In the genomic region with DNA sequence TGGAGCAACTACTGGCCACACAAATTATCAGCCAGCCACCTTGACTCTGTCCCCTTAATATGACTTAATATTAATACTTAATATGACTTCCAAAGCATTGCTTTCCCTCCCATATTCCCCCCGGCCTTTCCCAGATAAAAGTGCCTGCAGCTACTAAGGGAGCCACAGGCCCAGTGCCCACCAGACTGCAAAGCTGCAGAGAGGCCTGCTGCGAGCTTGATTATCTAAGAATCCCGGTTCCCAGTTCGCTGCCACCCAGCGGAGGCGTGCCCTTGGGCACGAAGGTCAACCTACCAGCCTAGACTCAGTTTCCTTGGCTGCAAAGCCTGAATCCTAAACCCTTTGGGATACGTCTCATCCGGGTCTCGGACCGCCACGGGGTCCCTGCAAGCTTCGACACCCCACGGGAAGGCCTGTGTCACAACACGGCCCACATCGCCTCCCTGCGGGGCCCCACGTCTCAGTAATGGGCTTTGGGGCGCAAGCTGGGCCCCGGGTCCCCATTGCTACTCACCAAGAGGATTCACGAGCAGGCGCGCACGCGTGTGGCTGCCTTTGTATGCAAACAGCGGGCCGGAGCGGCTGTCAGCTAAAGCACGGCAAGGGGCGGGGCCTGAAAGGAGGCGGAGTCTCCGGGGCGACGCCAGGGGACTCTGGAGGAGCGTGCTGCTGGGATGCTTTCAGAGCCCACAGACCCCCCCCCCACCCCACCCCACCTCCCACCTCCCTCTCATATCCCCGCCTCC, we compare ENCODE assay signal across 8 mouse cellular contexts. TPM values are rescaled to one million over a fixed set of nuclear protein-coding genes. Genes with fewer than 3 reads are reported as not detected.
A peak's percentile ranks its signal among the peaks of the same experiment; 100 is the strongest.
DNase-seq lines count a peak whose midpoint lies in the region; ATAC-seq and TF ChIP-seq lines count a peak whose summit lies in the region.

No protein-coding gene starts in this region.

- 0% methylated on average over 32 of the region's 36 CpGs for WGBS in forebrain, embryonic 16.5 days
- 0% methylated on average over 35 of the region's 36 CpGs for WGBS in lung, embryonic 15.5 days

- H3K36me3 ChIP-seq in ES-E14 (ENCODE audit: control insufficient read depth, insufficient read depth, low read length, poor library complexity, severe bottlenecking) = no peaks in the 10 kb centered on the region; the same call in 1 of the 2 replicates
- no peaks in the 10 kb centered on the region for H3K36me3 ChIP-seq in forebrain, embryonic 16.5 days (ENCODE audit: control insufficient read depth, insufficient read depth)
- no peaks in the 10 kb centered on the region for H3K36me3 ChIP-seq in lung, embryonic 15.5 days

- 0 out of 2 replicates have a peak overlapping the region, but pooled peaks have one; percentile 23 for H3K27ac ChIP-seq in ES-E14 (ENCODE audit: insufficient read depth, low read depth, low read length, poor library complexity, severe bottlenecking)
- H3K27ac ChIP-seq in forebrain, embryonic 16.5 days (ENCODE audit: low read length) = peak overlapping the region; percentile 75
- peak overlapping the region; percentile 69 for H3K27ac ChIP-seq in lung, embryonic 15.5 days

- H3K4me2 ChIP-seq in forebrain, embryonic 16.5 days (ENCODE audit: low read length) = peak overlapping the region; percentile 76
- H3K4me2 ChIP-seq in lung, embryonic 15.5 days = peak overlapping the region; percentile 86

- H3K4me1 ChIP-seq in ES-E14 (ENCODE audit: control insufficient read depth in 2 of 2, insufficient read depth in 2 of 2, low read length in 2 of 2, poor library complexity in 1 of 2) = peaks cover 7 to 17% of the 10 kb centered on the region in 2 experiments; a peak in 2 of 4 replicates
- H3K4me1 ChIP-seq in forebrain, embryonic 16.5 days (replicated peaks; ENCODE audit: control insufficient read depth, insufficient read depth, low read length) = peaks cover 47% of the 10 kb centered on the region
- peaks cover 37% of the 10 kb centered on the region for H3K4me1 ChIP-seq in lung, embryonic 15.5 days

- H3K4me3 ChIP-seq in ES-E14 (ENCODE audit: insufficient read depth in 1 of 2, low read depth in 1 of 2, low read length in 2 of 2, poor library complexity in 1 of 2, severe bottlenecking in 1 of 2) = peak overlapping the region; percentile 80 to 98
- peak overlapping the region; percentile 81 for H3K4me3 ChIP-seq in forebrain, embryonic 16.5 days (replicated peaks; ENCODE audit: low read length)
- peak overlapping the region; percentile 71 for H3K4me3 ChIP-seq in lung, embryonic 15.5 days

- H3K9me3 ChIP-seq in ES-E14 (ENCODE audit: control insufficient read depth, insufficient read depth, low read depth, low read length) = no peaks in the 10 kb centered on the region
- no peaks in the 10 kb centered on the region for H3K9me3 ChIP-seq in forebrain, embryonic 16.5 days (ENCODE audit: control insufficient read depth, low read length)
- no peaks in the 10 kb centered on the region for H3K9me3 ChIP-seq in lung, embryonic 15.5 days

- in situ Hi-C loops in ES-E14 (cut with MboI; ENCODE audit: low sequenced_read_pairs in 2 of 2, unreplicated experiment in 2 of 2) = no loop called here

- peak; percentile 93 for ATAC-seq in forebrain, embryonic 16.5 days
- peak; percentile 85 for ATAC-seq in lung, embryonic 15.5 days (ENCODE audit: borderline replicate concordance, extremely low read depth, low FRiP score, low TSS enrichment)

- H3K27me3 ChIP-seq in forebrain, embryonic 16.5 days (replicated peaks; ENCODE audit: control insufficient read depth, insufficient read depth, low read length) = no peaks in the 10 kb centered on the region
- no peaks in the 10 kb centered on the region for H3K27me3 ChIP-seq in lung, embryonic 15.5 days

- H3K9ac ChIP-seq in ES-E14 (ENCODE audit: insufficient read depth, low read depth, low read length, poor library complexity, severe bottlenecking) = peak overlapping the region; percentile 70
- H3K9ac ChIP-seq in forebrain, embryonic 16.5 days (replicated peaks; ENCODE audit: low read depth, low read length) = peak overlapping the region; percentile 80
- H3K9ac ChIP-seq in lung, embryonic 15.5 days = peak overlapping the region; percentile 51

- DNase-seq in ES-E14 (ENCODE audit: low read depth, low spot score) = peak; percentile 77
- peak; percentile 90 for DNase-seq in cerebellum, adult 11-12 months
- peak; percentile 95 for DNase-seq in heart, postnatal 4 days
- DNase-seq in layer of hippocampus, adult 8-10 months (ENCODE audit: low spot score in 2 of 2) = peak; percentile 79 to 85
- peak; percentile 81 for DNase-seq in ovary, adult 18-20 months (ENCODE audit: low spot score)
- DNase-seq in thymus, postnatal 0 days (ENCODE audit: low spot score) = peak; percentile 95

TF ChIP-seq in ES-E14, 5 proteins besides CTCF, POLR2A, EP300 and RAD21:
- TF ChIP-seq CHD2 (IDR thresholded peaks at IDR 0.05; ENCODE audit: low read depth, low read length) (no peak), HCFC1 (IDR thresholded peaks at IDR 0.05; ENCODE audit: borderline replicate concordance, insufficient read depth, low read length) (peak; percentile 36; the same call in 1 of the 2 replicates)

RNA-seq across cellular contexts. Expression of gene Lpin1, which starts 21.4 kb away (rescaled TPM):
- 15.8 and 20.0 TPM in 2 replicates for total RNA-seq in ES-E14 (2012; rRNA removed)
- polyA plus RNA-seq in forebrain, embryonic 16.5 days (2015; fragmentation: Nextera tagmentation; extraction: Ambion mirVana) = 19.5 and 23.0 TPM in 2 replicates
- total RNA-seq in heart, postnatal 4 days (2021) = 10 to 100 TPM; 24.5 to 25.4 TPM
- total RNA-seq in layer of hippocampus, adult 8-10 months (2022) = 10 to 100 TPM; 28.8 to 33.0 (median 30.9) TPM
- 5.8 and 6.3 TPM in 2 replicates for polyA plus RNA-seq in lung, embryonic 15.5 days (2015; fragmentation: Nextera tagmentation; extraction: Ambion mirVana)
- 6.4 and 6.5 TPM in 2 replicates for polyA plus RNA-seq in thymus, postnatal 0 days (2015; fragmentation: Nextera tagmentation; extraction: Ambion mirVana)

Comparison
In these comparisons a context has a peak if more than half of its experiments do, and no peak if none do; other contexts are left out.
1. Peak in every context shown above with its lines: DNase-seq, ATAC-seq, H3K4me3 ChIP-seq and H3K27ac ChIP-seq.
2. H3K27ac ChIP-seq: peak in every context shown above with its lines; median percentile 75 in forebrain, embryonic 16.5 days; 69 in lung, embryonic 15.5 days; 23 in ES-E14.